Mouse (Mus musculus) lung, adult 2 months (tissue): Measurements from ENCODE around the gene Tmsb4x. TPM values are rescaled to one million over a fixed set of nuclear protein-coding genes. Genes with fewer than 3 reads are reported as not detected.

Experiments
- DNase-seq: peaks from one replicate; pipeline ENCODE4 v3.0.0; 2022
- H3K4me1 ChIP-seq: fragments of 200-500 bp; 2 replicates; pipeline ENCODE4 v1.6.1; 2011; ENCODE audit warnings: low read length; ENCODE audit not compliant: control insufficient read depth, insufficient read depth
- H3K4me3 ChIP-seq: fragments of 200-500 bp; replicated peaks from 2 replicates; pipeline ENCODE3; 2011; ENCODE audit warnings: low read depth, mild to moderate bottlenecking, control low read depth, low read length; ENCODE audit errors: extremely low read depth
- CTCF ChIP-seq: fragments of 200-500 bp; IDR thresholded peaks from 2 replicates; pipeline ENCODE4 v1.5.1; 2011; ENCODE audit warnings: mild to moderate bottlenecking, low read length, control low read depth; ENCODE audit not compliant: insufficient read depth
- POLR2A ChIP-seq: fragments of 200-500 bp; IDR thresholded peaks from 2 replicates; pipeline ENCODE4 v1.6.1; 2011; ENCODE audit warnings: low read depth, mild to moderate bottlenecking, control low read depth, low read length, borderline replicate concordance; ENCODE audit errors: extremely low read depth
- WGBS: fragments of 180-500 bp; shearing (Covaris S2); methylation state at CpG from one replicate; pipeline ENCODE4 v1.1.7; 2018; 5-methylcytosine and 5-hydroxymethylcytosine counted together
- polyA plus RNA-seq: library from polyadenylated mRNA; depleted of rRNA; stranded (reverse); fragments of >200 nt; gene quantifications from 2 replicates; pipeline ENCODE4 v1.2.3, GENCODE M21; 2012

Tmsb4x gene
- polyA plus RNA-seq, 1 experiment, result 779 TPM

- TF ChIP-seq CTCF, result no peak
- TF ChIP-seq POLR2A, result no peak
- DNase-seq, result no peak
- WGBS, result 85% methylated on average over 5 of the region's 5 CpGs
- H3K4me3 ChIP-seq, result no peak overlapping the region
- peaks cover 2% of the 10 kb centered on the region; the same call in 1 of the 2 replicates for H3K4me1 ChIP-seq
Measured at GRCm38 (mm10) chrX:167226570-167226969, 17.5 kb upstream of the Tmsb4x start.

- H3K4me1 ChIP-seq, result peaks cover 5% of the 10 kb centered on the region
- DNase-seq, result peak; percentile 37
- no peak for TF ChIP-seq POLR2A
- TF ChIP-seq CTCF, result peak; percentile 32
- WGBS, result 29% methylated on average over 8 of the region's 8 CpGs
- no peak overlapping the region for H3K4me3 ChIP-seq
Measured at GRCm38 (mm10) chrX:167212707-167213106, 3.6 kb upstream of the Tmsb4x start.

GRCm38 (mm10) chrX:167211871-167212555 lies 2.9 kb upstream of the Tmsb4x start:
- Histone ChIP-seq H3K4me3 (no peak overlapping the region), H3K4me1 (peaks cover 5% of the 10 kb centered on the region)
- TF ChIP-seq POLR2A (no peak), CTCF (no peak)
- DNase-seq, result no peak
- WGBS, result 37% methylated on average over 9 of the region's 9 CpGs

GRCm38 (mm10) chrX:167210319-167210728 lies 1.2 kb upstream of the Tmsb4x start:
- TF ChIP-seq CTCF (no peak), POLR2A (no peak)
- 34% methylated on average over 6 of the region's 6 CpGs for WGBS
- peak overlapping the region; percentile 39 for H3K4me3 ChIP-seq
- DNase-seq, result peak; percentile 55
- peaks cover 5% of the 10 kb centered on the region for H3K4me1 ChIP-seq

GRCm38 (mm10) chrX:167209828-167210227 lies 713 bp upstream of the Tmsb4x start:
- Histone ChIP-seq H3K4me1 (peaks cover 5% of the 10 kb centered on the region), H3K4me3 (peak overlapping the region; percentile 100)
- WGBS, result 39% methylated on average over 8 of the region's 8 CpGs
- TF ChIP-seq CTCF (no peak), POLR2A (no peak)
- DNase-seq, result no peak

GRCm38 (mm10) chrX:167208506-167208820 lies 652 bp downstream of the Tmsb4x start:
- Histone ChIP-seq H3K4me3 (peak overlapping the region; percentile 100), H3K4me1 (peaks cover 5% of the 10 kb centered on the region)
- TF ChIP-seq POLR2A (peak; percentile 60; the same call in 1 of the 2 replicates), CTCF (no peak)
- DNase-seq, result peak; percentile 56
- WGBS, result 27% methylated on average over 16 of the region's 16 CpGs

GRCm38 (mm10) chrX:167207741-167208505 lies 1.2 kb downstream of the Tmsb4x start:
- DNase-seq, result peak; percentile 41
- WGBS, result 29% methylated on average over 25 of the region's 25 CpGs
- peak overlapping the region; percentile 100 for H3K4me3 ChIP-seq
- H3K4me1 ChIP-seq, result peaks cover 5% of the 10 kb centered on the region
- no peak for TF ChIP-seq CTCF
- TF ChIP-seq POLR2A, result peak; percentile 33; the same call in 1 of the 2 replicates

GRCm38 (mm10) chrX:167205813-167206520 lies 3.1 kb downstream of the Tmsb4x start:
- Histone ChIP-seq H3K4me3 (no peak overlapping the region), H3K4me1 (peaks cover 2% of the 10 kb centered on the region; the same call in 1 of the 2 replicates)
- 48% methylated on average over 8 of the region's 8 CpGs for WGBS
- TF ChIP-seq CTCF, result no peak
- TF ChIP-seq POLR2A, result no peak
- DNase-seq, result no peak

- TF ChIP-seq POLR2A, result no peak
- no peak for TF ChIP-seq CTCF
- H3K4me3 ChIP-seq, result no peak overlapping the region
- 51% methylated on average over 2 of the region's 2 CpGs for WGBS
- DNase-seq, result no peak
- H3K4me1 ChIP-seq, result no peaks in the 10 kb centered on the region; the same call in none of the 2 replicates
Measured at GRCm38 (mm10) chrX:167201365-167201764, 7.8 kb downstream of the Tmsb4x start.

GRCm38 (mm10) chrX:167195228-167195649 lies 13.9 kb downstream of the Tmsb4x start:
- WGBS, result 39% methylated on average over 2 of the region's 2 CpGs
- no peak overlapping the region for H3K4me3 ChIP-seq
- no peaks in the 10 kb centered on the region; the same call in 1 of the 2 replicates for H3K4me1 ChIP-seq
- no peak for DNase-seq
- TF ChIP-seq CTCF, result no peak
- no peak for TF ChIP-seq POLR2A
